In the genomic region with DNA sequence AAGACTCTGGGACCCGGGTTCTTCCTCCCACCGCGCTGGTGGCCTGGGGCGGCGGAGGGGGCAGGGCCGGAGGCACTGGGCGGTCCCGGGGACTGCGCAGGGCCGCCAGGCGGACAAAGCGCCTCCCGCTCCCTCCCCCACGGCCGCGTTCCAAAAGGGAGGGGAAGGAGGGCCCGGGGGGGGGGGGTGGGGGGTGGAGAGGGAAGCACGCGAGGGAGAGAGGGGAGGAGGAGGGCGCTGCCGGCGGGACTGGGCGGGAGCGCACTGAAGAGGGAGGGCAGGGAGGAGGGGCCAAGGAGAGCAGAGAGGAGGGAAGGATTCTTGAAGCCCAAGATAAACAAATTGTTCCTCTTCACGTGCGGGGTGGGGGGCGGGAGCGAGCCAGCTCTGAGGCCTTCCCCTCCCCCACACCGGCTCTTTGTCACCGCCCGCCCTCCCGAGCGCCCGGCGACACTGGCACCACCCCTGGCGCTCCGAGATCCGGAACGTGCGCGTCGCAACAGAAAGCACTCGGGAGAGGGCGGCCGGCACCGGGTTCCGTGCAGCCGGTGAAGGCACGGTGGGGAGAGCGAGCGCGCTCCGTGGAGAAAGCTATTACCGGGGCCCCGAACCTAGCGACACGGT, we compare ENCODE assay signal across 8 mouse cellular contexts. TPM values are rescaled to one million over a fixed set of nuclear protein-coding genes. Genes with fewer than 3 reads are reported as not detected.
DNase-seq lines count a peak whose midpoint lies in the region; ATAC-seq lines count a peak whose summit lies in the region.

No protein-coding gene starts in this region.

- ATAC-seq in megakaryocyte, adult 5-6 weeks (ENCODE audit: poor library complexity, severe bottlenecking): peak; percentile 74

- peak; percentile 94 to 97 for DNase-seq in adrenal gland, adult (ENCODE audit: inconsistent age in 2 of 2, low spot score in 1 of 2)
- peak; percentile 96 for DNase-seq in embryo, embryonic 10 days (ENCODE audit: low spot score)
- peak; percentile 92 for DNase-seq in gastrocnemius, postnatal 10 days
- DNase-seq in induced T-regulatory cell, adult 2 months (ENCODE audit: low read depth): peak; percentile 84
- DNase-seq in left cerebral cortex, adult 8-10 months (ENCODE audit: low spot score in 2 of 2): peak; percentile 49 to 68
- peak; percentile 80 for DNase-seq in right cerebral cortex, adult 18-20 months
- DNase-seq in urinary bladder, postnatal 25 days (ENCODE audit: low spot score): peak; percentile 85

RNA-seq across cellular contexts. Expression of a gene that starts 2.8 kb away (rescaled TPM):
- 1 to 10 TPM; 5.2 to 6.6 TPM for total RNA-seq in gastrocnemius, postnatal 10 days (2021)
- total RNA-seq in left cerebral cortex, adult 8-10 months (2022): 1 to 10 TPM; 6.7 to 8.3 (median 7.1) TPM
- total RNA-seq in megakaryocyte, adult 5-6 weeks (2015): 3.1 and 4.9 TPM in 2 replicates
- 4.3 and 4.6 TPM in 2 replicates for total RNA-seq in megakaryocyte, adult 5-6 weeks (2017)

Comparison
In these comparisons a context has a peak if more than half of its experiments do, and no peak if none do; other contexts are left out.
1. Peak in every context shown above with its lines: DNase-seq and ATAC-seq.